Mouse (Mus musculus): ENCODE results near the gene Gm12355.

Gene Gm12355

DNA sequence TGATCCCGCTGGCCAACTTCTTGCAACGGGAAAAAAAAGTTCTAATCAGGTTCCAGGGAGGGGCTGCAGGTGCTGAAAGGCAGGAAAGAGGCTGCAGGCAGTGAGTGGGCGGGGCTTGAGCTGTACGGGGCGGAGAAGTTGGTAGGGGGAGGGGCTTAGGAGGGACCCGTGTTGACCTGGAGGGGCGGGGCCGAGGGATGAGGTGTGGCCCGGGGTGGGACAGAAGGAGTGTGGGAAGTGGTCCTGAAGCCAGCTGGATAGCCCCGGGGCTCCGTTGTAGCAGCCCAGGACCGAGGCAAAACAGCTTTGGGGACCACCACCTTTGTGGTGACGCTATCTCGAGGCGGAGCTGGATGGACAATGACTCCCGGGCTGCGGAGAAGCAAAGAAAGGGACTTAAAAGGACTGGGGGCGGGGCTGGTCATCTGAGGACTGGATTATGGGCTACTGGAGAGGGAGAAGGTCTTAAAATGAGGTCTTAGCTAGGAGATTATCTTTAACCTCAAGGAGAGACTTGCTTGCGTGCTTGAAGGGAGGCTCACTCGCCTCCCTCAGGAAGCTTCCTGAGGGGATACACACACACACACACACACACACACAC lies 23.3 kb downstream of the Gm12355 start:
- no peak for DNase-seq (ENCODE audit: low spot score)

DNA sequence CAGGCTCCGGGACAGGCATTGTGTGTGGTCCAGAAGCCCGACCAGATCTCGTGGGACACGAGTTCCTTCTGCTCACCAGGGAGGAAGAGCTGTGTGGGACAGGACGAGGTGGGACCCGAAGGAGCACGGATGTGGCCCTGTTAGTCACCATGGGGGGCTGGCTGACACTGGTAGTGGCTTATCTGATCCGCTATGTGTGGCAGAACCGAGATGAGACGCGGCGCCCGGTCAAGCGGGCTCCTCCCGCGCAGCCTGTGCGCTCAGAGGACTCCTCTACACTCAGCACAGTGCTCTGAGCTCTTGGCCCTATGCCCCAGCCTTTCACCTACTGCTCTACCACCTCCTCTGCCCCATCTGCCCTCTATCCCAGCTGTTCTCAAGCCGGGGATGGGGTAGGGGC lies 26.2 kb downstream of the Gm12355 start:
- no peak for DNase-seq (ENCODE audit: low spot score)

DNA sequence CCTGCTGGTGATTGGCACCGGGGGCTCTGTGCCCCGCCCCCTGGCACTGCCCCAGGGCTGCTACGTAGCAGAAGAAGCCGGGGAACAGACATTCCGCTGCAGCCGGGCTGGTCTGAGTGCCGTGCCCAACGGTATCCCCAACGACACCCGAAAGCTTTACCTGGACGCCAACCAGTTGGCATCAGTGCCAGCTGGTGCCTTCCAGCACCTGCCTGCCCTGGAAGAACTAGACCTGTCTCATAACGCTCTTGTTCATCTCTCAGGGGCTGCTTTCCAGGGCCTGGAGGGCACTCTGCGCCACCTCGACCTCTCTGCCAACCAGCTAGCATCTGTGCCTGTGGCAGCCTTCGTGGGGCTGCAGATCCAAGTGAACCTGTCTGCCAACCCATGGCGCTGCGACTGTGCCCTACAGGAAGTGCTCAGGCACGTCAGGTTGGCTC lies 26.6 kb downstream of the Gm12355 start:
- no peak for DNase-seq (ENCODE audit: low spot score)

DNA sequence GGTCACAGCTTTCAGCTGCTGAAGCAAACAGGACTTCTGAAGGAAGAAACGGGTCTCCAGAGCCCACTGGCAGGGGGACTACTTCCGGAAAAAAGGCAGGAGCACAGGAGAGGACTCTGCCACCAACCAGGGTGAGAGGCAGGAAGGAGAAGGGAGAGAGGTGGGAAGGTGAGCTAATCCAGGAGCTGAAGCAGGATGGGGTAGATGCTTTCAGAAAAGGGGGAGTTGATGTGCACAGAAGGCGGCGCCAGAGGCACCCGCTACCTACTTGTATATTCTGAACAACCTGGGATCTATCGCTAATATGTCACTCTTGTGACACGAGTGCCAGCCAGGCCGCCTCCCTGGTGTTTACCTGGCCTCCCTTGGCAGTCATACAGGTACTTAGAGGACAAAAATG lies 27.5 kb downstream of the Gm12355 start, which contains the start of gene Lrrc3c:
Lrrc3c (plus strand) TSS at position 301 of the 400 bp plus-strand sequence.
- DNase-seq (ENCODE audit: low spot score): no peak

DNA sequence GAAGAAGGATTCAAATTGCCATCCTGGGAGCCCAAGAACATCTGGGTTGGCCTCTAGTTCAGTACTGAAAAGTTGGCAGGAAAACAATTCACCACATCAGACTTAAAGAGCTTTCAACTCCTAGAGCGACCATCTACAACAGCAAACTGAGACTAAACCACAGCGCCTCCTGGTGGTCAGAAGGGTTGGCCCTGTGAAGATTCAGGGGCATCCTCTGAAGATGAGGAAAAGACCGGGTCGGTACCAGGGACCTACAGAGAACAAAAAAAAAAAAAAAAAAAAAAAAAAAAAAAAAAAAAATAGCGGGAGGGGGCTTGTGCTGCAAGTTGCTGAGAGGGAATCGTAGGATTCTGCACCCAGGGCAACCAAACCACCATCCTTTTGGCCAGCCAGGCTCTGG lies 28.1 kb downstream of the Gm12355 start:
- DNase-seq (ENCODE audit: low spot score): peak; percentile 74

DNA sequence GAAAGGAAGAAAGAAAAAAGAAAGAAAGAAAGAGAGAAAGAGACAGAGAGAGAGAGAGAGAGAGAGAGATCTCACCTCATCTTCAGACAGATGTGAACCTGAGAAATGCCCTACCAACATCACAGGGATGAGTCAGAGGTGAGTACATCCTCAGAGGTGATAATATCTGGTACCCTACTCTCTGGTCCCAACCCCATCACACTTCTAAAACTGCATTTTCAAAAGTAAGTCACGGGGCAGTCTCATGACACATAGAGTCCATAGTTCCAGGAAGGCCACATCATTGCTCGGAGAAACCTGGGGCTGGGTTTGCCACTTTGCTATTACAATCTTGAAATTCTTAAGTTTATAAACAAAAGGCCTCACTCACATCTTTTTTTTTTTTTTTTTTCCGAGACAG lies 29.5 kb downstream of the Gm12355 start:
- DNase-seq (ENCODE audit: low spot score): no peak

DNA sequence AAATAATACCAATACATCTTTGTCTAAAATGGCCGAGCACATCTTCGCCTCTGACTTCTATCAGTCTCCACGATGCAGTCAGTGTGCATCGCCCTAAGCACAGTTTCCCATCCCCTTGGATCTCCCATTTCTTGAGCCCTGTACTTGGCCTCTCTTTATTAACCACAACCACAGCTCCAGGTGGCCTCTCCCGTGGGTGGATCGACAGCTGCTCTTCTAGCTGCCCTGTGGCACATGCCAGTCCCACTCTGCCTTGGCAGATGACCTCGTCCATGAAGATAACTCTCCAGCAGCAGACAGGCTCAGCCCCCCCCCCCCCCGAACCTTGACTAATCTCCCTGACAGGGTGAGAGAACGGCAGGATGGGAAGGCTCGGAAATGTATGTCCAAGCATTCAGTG lies 30.0 kb downstream of the Gm12355 start:
- DNase-seq (ENCODE audit: low spot score): no peak

DNA sequence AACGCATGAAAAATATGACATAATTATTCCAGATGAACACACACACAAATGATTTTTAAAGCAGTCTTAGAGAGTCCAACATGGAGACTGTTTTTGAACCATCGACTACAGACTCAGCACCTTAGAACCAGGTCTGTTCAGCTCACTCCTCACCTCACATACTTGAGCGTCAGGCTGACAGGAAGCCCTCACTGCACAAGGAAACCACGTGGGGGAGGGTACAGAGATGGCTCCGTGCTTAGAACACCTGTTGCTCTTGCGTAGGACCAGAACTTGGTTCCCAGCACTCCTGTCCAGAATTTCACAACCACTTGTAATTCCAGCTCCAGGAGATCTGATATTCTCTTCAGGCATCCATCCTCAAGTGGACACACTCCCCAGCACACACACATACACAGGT lies 30.4 kb downstream of the Gm12355 start:
- DNase-seq (ENCODE audit: low spot score): no peak

DNA sequence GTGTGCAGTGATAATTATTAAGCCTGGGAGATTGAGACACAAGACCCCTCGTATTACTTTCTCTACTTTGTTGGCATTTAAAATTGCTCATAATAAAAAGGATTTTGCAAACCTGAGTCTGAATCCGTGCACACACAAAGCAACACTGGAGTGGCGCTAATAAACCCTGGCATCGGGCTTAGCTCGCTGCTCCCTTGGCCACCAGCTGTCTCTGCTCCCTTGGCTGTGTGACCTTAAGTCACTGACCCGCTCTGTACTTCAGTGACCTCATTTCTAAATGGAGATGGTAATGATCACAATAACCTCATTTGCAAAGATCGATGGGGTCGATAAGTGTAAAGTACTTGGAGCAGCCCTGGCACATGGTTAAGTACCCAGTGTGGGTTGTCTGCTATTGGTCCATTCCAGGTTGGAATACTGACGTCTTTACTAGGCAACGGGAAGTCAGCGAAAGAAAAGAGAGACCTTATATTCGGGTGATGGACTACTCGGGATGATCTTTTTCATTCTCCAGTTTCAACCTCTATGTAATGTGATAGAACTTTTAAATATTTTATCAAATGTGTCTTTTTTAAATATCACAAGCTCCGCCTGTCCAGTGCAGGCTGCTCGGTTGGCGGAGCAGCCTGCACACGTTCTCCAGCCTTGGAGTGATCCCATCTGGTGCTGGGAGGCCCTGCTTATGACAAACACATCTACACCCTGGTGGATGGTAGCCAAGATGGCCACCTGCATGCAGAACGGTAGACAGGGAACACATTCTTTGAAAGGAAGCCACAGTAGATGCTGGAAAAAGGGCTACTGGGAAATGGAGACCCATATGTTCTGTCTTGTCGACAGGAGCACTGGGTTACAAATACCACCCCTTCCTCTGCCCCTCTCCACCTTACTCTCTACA lies 34.7 kb downstream of the Gm12355 start:
- DNase-seq (ENCODE audit: low spot score): no peak

DNA sequence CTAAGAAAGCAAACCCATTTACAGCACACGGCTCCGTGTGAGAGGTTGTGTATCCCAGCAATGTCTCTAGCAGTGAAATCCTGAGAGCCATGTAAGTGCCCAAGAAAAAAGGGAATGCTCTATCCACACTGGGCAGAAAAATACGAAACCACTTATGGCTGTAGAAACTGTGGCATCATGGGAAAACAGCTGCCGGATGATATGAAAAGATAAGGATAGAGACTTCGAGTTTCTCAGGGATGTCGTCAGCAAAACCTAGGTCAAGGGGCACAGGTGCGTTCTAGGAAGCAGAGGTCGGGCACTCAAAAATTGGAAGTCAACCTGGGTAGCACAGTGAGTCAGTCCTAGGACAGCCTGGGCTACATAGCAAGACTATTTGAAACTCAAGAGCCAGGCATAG lies 36.2 kb downstream of the Gm12355 start:
- no peak for DNase-seq (ENCODE audit: low spot score)

DNA sequence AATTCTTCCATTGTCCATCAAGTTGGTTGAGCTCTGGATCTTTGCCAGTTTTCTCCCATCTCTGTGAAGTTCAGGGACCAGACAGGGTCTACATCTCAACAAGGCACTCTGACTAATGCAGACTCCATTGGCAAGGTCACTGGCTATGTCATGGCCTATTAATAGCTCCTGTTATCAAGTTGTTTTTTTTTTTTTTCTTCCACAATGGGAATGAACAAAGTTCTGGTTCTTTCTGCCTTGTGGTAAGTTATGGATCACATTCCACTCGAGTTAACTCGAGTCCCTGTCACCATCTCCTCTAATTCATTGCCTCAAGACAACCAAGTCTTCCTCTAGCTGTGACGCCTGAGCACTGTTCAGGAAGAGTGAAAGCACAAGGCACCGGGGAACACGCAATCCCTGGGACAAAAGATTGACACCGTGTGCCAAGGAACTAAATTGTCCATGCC lies 36.6 kb downstream of the Gm12355 start:
- no peak for DNase-seq (ENCODE audit: low spot score)

DNA sequence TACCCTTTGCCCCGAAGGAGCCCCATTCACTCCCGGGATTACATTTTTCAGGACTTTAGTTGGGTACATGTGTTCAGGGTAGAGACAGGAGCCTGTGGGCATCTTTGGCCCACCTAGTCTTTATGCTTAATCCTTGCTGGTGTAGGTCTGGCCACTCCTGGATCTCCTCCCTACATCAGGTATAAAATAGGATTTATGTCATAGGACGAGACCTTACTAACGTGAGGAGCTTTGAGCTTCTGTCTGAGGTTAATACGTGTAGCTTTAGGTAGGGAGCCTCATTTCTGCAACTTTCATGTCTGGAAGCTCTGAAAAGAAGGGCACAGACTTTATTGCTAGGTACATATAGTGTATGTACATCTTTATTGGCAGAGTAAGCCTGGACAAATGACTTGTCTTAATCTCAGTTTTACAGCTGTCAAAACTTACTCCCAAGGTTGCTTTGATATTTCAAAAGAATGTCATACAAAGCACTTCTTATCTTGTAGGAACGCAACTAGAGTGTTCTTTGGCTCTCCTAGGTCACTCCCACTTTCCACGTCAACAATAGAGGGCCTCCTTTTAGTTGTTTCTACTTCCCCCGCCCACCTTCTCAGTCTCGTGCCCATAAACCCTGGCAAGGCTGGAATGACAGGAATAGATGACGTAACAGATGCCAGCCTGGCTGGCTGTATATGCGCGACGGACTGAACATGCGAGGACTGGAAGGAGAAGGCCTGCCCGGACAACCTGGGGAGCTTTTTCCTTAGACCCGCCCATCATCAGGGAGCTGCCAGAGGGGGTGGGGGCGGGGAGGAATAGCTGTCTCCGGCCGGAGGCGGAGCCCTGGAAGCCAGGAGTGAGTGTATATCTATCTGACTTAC lies 37.5 kb downstream of the Gm12355 start:
- DNase-seq (ENCODE audit: low spot score): peak; percentile 75

DNA sequence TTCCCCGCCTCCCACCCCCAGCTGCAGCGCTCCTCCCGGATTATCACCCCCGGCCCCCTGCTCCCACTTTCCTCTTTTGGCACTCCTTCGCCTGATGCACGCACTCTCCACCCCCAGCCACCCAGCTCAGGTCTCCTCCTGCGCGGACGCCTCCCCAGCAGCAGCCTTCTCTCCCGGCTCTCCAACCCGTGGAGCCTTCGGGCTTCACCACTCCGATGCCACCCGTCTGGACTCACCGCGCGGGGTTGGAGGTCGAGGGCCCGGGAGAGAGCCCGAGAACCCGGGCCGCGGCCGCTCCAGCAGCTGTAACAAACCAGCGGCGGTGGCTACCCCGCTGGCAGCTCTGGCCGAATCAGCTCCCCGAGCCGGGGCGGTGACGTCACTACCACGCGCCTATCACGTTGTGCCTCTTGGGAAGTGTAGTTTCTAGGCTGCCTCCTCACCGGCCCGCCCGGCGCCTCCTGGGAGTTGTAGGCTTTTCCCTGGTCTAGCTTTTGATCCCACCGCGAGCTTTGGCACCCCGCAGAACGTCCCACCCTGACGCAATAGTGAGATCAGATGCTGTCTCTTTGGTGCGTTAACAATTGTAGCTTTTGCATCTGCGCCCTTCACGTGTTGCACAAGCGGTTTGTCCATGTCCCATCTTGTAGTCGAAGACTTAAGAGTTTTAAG lies 38.4 kb downstream of the Gm12355 start, which contains the start of gene Ormdl3:
Ormdl3 (minus strand) TSS at position 477 of the 672 bp plus-strand sequence.
- DNase-seq (ENCODE audit: low spot score): peak; percentile 95

DNA sequence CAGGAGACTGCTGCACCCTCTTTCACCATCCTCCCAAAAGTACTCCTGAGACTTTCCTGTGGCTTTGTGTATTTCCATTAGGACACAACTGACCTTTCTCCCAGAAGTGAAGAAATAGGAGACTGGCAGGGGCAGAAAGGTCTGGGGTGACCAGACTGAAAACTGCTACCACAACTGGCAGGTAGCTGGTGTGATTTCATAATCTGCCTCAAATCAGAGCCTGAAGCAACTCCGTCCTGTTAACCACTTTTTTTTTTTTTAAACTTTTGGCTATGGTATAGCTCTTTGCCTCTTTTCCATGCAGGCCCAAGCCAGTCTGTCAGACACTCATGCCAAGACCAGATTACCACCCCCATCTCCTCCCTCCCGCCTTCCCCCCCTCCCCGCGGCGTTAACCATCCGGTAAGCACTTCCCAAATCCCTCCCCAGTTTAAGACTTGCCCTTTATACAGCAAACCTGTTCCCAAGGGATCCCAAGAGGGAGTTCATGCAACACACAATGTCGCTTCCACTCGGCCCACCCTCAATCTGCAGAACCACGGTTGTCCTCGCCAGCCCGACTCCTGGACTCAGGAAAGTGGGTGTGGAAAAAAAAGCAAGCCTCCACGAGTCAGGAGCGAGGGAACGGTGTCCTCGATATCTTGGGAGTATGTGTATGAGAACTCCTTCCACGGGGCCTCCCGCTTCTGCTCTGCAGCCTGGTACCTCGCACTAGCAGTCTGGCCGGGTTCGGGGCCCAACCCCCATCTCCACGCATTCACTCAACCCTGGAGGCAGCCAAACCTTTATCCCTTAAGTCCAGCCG lies 39.2 kb downstream of the Gm12355 start:
- no peak for DNase-seq (ENCODE audit: low spot score)

DNA sequence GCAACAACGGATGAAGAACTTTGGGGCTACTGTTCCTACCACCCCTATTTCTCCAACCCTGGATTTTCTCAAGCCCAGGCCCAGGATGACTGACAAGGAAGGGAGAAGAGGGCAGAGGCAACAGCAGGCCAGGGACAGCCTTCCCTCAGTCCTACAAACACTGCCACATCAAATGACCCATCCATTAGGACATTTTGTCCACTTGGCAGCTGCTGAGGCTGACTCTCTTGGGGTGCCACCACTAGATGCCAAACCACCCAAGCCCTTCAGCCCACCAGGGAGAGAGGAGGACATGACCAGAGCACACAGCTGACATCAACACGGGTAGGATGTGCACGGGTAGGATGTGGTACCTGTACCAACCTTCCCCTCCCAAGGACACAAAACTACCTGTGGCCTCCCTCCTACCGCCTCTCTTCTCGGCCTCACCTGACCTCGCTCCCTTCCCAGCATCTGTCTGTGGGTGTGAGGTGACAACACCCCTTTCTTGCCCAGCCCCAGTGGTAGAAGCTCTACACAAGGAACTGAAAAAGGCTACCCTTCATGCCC lies 40.8 kb downstream of the Gm12355 start:
- DNase-seq (ENCODE audit: low spot score): no peak

DNA sequence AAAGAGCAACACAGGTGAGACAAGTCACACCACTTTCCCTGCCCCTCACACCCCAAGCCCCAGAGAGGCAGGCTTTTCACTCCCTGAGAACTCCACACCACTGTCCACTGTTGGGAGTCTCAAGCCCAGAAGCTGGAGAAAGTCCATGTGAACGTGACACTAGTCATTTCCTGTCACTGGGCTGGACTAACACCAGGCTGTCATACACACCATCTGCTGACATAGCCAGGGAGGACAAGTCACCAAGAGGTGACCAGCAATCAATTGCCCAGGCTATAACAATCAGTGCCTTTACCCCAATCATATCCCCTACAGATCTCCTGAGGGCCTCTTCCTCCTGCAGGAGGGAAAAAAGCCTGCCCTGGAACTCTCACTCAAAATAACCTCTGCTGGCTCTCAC lies 41.3 kb downstream of the Gm12355 start:
- no peak for DNase-seq (ENCODE audit: low spot score)

DNA sequence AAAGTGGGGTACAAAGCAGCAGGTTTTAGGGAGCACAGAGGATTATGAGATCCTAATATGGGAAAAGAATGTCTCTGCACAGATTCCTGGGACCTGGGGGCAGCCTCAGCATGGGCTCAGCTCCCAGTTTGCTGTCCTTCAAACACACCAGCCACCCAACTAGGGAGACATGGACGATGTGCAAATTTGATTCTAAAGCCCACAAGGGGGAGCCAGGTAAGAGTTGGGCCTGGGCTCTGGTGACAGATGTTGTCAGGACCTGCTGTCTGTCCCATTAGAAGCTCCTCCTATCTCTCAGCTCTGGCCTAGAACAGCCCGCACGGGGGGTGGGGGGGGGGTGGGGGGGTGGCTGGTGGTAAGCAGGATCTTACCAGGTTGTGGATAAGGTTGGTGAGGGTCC lies 41.9 kb downstream of the Gm12355 start:
- DNase-seq (ENCODE audit: low spot score): no peak

DNA sequence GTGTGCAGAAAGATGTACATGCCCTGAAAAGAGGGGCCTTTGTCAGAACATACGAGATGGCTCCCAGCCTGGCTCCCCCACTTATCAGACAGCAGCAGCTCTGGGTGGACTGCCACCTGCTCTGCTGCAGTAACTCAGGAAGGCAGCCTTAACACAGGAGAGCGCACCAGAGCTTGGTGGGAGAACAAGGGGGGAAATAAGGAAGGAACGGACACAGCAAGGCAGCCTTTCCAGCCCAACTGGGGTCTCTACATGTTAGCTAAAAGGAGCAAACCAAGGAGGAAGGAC lies 42.3 kb downstream of the Gm12355 start:
- DNase-seq (ENCODE audit: low spot score): no peak

DNA sequence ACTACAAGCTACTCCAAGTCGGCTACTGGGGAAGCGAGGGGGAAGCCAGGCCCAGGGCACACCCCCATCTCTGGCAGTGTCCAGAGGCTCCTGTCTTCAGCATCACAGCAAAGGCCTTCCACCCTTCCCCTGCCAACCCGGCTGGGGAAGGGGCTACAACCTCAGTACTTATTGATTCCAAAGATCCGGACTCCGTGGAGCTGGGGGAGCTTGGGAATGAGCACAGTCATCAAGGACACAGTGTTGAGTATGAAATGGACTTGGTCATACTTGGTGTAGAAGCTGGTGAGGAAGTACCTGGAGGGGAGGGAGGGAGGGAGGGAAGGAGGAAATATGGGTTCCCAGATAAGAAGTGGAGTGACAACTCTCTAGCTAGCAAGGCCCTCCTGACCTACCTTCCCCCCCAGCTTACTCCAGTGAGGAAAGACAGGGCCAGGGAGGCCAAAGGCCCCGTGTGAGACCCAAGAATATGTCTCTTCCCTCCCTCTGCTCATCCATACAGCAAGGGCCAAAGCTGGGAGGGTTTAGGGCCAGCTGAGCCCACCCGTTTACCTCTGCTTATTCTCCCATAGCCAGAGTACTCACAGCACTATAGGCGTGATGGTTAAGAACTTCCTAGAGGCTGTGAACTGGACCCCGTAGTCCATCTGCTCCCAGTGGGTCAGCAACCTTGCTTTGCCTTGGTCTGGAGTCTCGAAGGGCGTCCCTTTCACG lies 42.8 kb downstream of the Gm12355 start:
- peak; percentile 67 for DNase-seq (ENCODE audit: low spot score)

DNA sequence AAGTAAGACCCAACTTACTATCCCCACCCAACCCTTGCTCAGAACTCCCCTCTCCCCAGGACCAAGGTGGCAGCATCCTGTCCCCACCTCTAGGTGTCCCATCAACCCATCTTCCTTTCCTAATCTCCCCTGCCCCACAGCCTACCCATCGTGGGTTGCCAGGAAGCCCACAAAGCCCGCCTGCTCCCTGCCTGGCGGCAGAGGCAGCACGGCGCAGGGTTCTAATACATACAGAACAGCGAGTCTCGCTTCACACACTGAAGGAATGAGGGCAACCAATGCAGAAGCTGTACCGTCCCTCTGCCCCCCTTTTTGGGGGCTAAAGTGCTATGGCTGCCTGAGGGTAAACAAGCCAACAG lies 43.5 kb downstream of the Gm12355 start:
- DNase-seq (ENCODE audit: low spot score): peak; percentile 49
